Mouse (Mus musculus): ENCODE results near the gene Usp48.
A peak's percentile ranks its signal among the peaks of the same experiment; 100 is the strongest.

Gene Usp48

DNA sequence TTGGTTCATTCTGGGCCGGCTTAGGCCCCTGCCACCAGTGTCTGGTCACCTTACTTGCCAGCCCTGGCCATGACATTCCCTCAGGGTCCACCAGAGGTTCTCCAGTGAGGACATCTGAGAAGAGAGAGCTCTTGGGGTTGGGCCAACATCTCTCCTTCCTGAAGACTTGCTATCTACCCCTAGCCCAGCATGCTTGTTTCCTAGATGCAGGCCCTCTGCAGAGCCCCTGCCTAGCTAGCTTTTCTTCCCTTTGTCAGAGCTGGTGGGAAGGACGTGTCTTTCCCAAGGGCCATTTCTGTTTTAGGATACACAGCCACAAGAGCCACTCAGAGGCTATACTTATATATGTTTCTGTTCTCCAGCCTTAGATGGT lies 67.5 kb downstream of the Usp48 start:
- no peak for DNase-seq (ENCODE audit: low spot score in 2 of 2)

DNA sequence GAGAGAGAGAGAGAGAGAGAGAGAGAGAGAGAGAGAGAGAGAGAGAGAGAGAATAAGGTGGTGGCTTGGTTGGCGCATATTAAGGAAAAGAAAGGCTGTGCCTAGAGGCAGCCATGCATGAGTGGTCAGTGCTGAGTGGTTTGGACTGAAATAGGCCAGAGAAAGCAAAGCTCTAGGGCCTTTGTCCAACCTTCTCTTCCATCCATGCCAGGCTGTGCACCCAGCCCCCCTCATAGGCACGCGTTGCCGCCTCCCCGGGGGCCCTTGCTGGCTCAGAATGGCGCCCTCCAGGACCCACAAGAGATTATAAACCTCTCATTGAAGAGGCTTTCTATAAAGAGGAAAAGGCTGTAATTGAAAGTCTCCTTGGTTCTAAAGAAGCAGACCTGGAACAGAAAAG lies 68.0 kb downstream of the Usp48 start:
- DNase-seq (ENCODE audit: low spot score in 2 of 2): no peak

DNA sequence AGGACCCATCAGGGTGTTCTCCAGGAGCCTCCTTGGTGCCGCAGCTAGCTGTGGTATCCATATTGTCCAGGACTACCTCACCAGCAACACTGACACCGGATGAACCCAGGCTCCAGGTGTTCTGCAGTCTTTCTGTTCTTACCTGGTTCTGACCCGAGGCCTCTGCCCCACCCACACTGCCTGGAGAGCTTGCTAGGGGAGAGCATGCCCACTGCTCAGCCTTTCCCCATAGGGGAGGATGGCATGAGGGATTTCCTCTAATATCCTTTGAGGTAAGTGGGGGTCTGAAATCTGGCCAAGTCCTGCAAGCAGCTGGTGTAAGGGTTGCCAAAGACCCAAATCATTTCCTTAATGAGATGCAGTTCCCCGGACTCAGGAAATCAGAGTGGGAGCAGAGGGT lies 69.9 kb downstream of the Usp48 start:
- no peak for DNase-seq (ENCODE audit: low spot score in 2 of 2)

DNA sequence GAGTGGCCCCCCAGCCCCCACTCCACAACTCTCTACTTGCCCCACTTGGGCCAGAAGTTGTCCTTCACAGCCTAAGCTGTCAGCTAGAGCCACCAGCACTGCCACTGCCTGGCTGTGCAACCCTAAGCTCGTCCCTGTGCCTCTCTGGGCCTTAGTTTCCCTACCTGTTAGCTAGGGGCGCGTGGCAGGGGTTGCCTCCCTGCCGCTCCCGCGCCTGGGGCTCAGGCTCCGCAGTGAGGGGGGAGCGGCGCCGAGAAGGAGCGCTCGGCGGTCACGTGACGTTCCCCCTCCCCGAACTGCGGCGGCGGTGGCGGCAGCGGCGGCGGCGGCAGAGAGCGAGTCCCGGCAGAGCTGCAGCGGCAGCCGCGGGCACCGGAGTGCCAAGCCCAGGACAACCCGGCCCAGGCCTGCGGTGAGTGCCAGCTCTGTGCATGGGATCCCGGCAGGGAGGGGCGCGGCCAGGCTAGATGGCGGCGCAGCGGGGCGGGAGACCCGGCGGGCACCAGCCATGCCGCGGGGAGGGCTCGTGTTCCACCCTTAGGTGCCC lies 71.0 kb downstream of the Usp48 start, which contains the start of gene Rap1gap:
Gene Rap1gap (plus strand): TSS at position 294 of the 547 bp plus-strand sequence.
- DNase-seq (ENCODE audit: low spot score in 2 of 2): peak; percentile 49 to 55

DNA sequence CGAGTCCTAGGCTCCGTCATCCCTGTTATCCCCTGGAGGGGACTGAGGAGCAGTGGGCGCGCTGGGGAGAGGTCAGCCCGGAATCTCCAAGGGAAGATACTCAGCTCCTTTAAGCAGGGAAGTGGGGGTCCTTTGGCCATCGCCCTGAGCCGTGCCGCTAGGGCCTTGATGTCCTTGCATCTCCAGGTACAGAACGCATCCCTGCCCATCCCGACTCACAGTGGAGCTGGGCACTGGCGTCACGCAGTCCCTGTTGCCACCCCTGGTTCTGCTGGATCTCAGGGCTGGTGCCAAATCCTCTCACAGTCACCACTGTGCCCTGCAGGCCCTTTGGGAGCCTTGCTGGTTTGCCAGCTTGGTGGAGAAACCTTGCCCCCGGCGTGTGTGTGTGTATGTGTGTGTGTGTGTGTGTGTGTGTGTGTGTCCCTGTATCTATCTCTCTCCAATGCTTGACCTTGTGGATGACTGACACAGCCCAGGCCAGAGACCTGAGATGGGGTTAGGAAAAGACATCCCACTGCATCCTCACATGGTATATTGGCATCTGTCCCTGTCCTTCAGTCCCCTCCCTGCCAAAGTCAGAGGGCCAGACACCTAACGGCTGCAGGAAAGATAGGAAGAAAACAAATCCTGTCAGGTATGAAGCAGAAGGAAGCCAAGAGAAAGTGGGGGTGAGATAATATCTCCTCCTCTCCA lies 71.6 kb downstream of the Usp48 start:
- DNase-seq (ENCODE audit: low spot score in 2 of 2): peak in 1 of 2 experiments; percentile 48

DNA sequence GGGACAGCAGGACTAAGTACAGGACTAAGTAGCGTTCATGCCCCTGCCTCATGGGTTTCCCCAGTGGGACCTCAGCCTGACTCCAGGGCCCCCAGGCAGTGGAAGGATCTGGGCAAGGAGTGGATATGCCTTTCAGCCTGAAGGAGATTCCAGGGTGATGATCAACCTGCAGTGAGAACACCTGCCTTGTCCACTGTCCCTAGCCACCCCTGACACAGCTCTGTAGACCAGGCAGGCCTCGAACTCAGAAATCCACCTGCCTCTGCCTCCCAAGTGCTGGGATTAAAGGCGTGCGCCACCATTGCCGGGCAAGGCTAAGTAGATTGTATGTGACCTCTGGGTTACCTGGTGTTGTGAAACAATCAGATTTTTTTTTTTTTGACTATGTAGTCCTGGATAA lies 72.2 kb downstream of the Usp48 start:
- no peak for DNase-seq (ENCODE audit: low spot score in 2 of 2)

DNA sequence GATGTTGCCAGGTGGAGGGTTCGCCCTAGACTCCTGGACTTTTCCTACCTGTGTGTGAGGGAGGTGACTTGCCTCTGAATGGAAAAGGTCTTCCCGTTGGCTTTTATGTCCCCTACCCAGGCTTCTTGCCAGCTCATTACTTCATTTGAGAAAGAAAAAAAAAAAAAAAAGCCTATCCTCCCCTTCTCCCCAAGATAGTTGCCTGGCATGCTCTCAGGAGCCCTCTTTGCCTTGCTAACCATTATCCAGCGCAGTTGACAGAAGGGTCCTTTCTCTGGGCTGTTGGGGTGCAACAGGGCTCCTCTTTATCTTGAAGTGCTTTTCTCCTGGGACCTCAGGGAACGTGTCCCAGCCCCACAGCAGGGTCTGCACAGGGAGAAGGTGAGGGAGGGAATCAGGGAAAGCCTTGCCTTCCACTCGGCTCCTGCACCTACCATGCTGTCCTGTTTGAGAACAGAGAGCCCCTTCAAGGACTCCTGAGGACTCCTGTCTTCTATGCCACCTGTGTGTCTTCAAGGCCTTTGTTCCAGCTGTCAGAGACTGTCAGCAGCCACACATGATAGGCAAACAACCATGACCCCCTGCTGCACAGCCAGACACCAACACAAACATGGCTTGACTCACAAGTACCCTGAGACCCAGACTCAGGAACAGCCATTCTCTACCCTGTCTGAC lies 72.9 kb downstream of the Usp48 start:
- DNase-seq (ENCODE audit: low spot score in 2 of 2): no peak

DNA sequence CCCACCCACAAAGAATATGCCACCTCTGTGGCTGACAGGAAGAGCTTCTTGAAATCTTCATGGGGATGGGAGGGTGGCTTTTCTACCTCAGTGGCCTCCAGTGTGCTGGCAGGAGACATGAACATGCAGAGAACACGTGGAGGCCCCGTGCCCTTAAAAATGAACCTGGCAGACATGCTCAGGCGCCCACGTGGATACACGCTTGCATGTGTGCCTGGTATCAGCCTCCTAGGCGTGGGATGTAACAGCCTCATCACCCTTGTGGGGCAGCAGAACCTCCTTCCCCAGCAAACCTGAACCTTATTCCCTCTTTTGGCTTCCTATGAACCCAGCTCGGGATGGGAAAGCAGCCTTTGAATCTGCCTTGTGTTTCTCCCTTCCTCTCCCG lies 73.4 kb downstream of the Usp48 start:
- DNase-seq (ENCODE audit: low spot score in 2 of 2): no peak

DNA sequence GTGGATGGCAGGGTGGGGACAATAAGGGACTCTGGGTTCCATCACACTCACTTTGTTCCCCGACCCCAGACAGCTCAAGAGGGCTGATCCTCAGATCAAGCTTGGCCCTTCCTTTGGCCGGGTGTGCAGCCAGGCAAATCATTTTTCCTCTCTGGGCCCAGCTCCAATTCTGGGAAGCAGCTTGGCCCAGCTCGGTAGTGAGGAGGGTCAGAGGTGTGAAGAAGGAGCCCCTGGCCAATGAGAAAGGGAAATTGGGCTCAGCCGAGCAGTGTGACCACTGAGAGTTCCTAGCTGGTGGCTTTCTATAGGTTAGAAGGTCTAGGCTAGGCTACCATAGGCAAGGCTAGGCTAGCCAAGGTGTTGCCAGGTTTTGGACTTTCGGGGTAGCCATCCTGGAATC lies 74.2 kb downstream of the Usp48 start:
- DNase-seq (ENCODE audit: low spot score in 2 of 2): no peak

DNA sequence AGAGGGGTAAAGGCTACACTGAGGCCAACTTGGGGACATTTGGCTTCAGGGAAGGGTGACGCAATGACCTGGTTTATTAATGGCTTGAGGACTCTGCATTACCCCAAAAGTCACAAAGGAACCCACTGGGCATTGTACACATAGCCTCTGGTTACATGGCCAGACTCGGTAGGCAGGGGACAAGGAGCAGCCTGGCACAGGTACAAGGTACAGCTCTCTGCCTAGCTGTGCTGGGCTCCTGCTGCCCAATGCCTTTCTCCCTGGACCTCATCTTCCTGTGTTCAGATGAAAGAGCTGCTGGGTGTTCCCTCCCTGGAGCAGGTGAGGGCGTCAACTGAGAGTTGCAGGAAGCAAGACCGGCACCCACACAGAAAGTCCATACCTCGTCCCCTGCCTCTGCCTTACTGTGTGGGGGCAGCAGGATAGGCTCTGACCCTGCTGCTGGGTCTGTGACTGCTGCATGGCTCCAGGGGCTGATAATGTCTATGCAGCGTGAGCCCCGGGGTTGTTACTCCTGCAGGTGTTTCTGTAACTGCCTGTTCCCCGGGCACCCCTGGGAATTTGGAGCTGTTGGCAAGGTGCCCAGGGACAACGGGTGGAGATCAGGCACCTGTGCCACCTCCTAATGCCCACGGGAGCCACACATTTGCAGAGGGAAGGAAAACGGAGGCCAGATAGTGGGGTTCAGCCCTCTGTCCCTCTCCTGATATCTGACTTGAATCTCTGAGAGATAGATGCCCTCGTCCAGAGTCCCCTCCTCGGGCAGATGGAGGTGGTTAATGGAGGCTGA lies 78.4 kb downstream of the Usp48 start:
- DNase-seq (ENCODE audit: low spot score in 2 of 2): no peak

DNA sequence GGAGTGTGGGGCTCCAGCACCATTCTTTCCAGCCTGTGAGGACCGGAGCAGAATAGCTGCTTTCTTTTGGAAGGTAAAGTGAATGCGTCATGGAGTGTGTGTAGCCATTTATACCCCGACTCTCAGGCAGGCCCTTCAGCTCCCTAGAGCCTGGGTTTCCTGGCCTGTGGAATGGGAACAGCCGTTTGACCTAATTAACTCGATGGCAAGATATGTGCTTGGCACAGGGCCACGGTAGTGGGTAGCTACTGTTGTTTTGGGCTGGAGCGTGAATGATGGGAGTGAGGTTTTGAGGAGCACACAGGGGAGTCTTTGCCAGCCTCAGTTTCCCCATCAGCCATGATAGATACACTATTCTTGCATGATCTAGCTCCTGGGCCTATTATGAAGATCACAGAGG lies 82.0 kb downstream of the Usp48 start:
- DNase-seq (ENCODE audit: low spot score in 2 of 2): no peak

DNA sequence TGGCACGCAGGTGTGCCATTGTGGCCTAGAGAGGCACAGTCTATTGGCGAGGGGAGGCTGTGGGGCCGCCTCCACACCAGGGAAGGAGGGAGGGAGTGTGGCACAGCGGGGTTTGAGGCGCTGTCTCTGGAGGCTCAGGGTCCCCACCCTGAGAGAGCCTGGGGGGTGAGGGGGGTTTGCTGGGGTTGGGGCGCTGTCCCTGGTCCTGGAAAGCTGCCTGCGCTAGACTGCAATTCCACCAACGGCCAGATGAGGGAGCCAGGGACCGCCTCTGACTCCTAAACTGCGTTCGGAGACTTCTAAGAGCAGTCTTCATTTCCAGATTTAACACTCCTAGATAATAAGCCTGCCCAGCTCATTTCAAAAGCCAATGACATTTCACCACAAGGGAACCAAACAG lies 82.5 kb downstream of the Usp48 start:
- DNase-seq (ENCODE audit: low spot score in 2 of 2): peak in 1 of 2 experiments; percentile 70

DNA sequence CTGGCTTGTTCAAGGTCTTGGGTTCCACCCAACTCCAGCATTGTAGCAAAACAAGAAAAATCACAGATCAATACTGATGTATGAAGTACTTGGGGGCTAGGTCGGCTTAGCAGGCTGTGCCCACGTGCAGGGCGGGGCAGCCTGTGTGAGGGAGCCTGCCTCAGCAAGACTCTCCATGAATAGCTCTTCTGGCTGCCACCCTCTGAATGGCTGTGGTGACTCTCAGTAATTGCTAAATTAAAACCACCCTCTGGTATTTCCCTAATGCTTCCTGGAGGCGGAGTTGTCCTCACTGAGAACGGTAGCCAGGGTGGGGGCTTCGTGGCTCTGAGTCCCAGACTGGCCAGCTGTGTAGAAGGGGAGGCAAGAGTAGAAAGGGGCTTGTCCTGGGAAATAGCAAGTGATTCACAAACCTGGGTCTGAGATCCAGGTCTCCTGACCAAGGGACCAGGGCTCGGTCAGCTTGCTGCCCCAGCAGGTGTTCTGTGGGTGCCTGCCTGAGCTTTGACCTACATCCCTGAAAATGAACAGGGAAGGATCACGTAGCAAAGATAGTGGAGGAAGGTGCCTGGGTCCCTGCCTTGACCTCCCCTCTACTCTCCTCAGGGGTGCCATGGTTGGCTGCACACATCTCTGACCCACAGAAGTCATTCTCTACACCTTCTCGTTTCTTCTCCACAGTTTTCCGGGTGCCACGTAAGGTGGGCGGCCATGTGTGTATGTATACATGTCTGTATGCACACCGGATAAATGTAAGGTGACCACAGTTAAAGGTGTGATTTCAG lies 83.3 kb downstream of the Usp48 start:
- no peak for DNase-seq (ENCODE audit: low spot score in 2 of 2)

DNA sequence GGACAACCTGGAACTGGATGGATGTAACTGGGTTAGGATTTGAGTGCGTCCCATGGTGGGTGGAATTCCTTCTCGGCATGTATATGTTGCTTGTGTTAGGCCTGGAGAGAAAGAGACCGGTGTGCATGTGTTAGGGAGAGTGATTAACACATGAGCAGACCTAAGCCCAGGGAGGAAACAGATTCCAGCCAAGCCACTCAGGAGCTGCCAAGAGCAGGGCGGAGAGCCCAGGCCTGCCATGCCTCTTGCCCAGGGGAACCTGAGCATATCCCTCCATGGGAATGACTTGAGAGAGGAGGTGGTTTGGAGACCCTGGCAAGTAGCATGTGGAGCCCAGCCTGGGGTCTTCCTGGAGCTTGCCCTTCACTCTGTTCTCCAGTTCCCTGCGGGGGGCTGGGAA lies 84.4 kb downstream of the Usp48 start:
- DNase-seq (ENCODE audit: low spot score in 2 of 2): no peak

DNA sequence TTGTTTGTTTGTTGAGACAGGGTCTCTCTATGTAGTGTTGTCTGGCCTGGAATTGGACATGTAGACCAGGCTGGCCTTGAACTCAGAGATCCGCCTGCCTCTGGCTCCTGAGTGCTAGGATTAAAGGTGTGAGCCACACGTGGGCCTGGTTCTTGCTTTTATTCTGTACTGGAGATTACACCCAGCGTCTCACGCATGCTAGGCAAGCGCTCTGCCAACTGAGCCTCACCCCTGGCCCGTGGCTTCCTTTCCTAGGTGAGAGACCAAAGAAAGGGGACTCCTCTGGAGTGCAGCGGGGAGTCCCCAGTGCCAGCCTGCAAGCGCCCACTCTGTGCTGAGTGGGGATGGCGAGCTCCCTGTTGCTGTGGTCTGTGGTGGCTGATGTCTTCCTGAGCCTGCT lies 85.0 kb downstream of the Usp48 start:
- no peak for DNase-seq (ENCODE audit: low spot score in 2 of 2)

DNA sequence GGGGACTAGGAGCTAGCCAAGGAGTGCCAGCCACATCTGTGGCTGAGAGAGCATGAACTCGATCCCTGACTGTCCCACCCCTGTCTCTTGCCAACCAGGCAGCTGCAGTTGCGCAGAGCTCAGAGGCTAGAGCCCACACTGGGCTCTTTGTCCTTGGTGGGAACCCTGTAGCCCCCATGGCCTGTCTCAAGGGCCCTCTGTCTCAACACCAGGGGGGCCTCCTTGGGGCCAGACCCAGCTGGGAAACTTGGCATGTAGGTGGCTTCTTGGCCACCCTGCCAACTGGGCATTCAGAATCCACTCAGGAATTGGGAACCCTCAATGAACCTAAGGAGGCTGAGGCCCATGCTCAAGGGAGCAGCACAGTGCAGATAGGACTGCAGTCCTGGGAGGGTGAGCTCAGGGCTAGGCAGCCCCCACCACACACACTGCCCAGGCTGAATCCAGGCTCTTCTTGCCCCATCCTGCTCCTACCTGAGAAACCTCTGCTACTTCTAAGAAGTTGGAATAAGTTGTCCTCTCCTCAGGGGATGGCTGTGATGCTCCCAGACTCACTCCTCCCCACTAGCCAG lies 86.5 kb downstream of the Usp48 start:
- DNase-seq (ENCODE audit: low spot score in 2 of 2): no peak

DNA sequence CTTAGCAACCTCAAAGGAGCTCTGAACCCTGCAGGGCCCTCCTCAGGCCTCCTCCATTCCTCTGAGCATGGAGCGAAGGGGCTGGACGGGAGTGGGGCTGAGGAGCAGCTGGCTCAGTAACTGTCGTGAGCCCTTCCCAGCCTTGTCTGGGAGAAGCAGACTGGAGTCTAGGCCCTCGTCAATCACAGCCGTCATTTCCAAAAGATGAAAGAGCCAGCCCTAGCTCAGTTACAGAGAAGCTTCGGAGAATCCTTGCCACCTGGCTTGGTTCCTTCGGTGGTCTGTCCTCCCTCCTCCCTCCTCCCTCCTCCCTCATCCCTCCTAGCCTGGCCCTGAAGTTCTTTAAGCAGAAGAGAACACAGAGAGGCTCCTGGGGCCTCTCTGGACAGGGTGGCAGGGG lies 87.2 kb downstream of the Usp48 start:
- no peak for DNase-seq (ENCODE audit: low spot score in 2 of 2)

DNA sequence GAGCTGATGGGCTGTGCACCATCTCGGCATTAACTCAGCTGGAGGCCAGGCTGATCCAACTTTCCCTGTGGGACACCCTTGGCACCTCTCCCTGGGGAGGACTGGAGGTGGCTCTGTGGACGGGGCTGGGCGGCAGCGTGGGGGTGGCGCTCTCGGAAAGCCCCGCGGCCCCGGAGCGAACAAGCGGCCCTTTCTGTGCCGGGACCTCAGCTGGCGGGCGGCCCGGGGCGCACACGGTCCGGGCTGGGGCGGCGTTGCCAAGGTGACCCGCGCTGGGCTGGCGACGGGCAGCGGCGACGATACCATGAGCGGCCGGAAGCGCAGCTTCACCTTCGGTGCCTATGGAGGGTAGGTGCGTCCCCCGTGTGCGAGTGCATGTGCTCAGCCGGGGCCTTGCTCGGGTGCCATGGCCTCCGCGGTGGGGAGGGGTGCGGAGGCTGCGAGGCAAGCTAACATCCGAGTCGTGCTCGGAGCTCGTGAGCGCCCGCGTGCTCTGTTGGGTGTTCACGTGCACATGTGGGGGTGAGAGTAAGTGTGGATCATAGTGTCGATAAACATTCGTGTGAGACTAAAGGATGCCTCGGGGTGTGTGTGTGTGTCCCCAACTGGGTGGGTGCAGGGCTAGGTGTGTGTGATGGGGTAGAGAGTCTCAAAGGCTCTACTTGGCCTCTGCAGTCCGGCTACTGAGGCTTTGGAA lies 88.0 kb downstream of the Usp48 start:
- DNase-seq (ENCODE audit: low spot score in 2 of 2): no peak

DNA sequence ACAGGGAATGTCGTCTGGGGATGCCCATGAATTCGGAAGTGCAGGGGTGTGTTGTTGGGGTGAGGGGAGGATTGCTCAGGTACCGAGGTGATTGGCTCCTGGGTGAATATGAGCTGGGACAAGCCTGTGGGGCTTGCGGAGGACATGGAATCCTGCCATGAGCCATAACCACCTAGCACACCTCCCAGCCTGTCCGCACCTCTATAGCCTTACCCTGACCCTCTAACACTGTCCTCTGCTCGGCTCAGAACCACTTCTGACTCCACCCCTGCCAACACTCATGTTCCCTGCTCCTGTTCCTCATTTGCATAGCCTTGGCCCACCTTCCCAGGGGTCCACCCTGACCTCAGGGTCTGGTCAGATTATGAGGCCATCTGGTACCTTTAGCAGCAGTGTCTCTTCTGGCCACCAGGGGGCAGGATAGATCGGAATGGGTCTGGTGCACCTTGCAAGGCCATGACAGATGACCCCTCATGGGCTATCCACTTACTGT lies 89.5 kb downstream of the Usp48 start:
- DNase-seq (ENCODE audit: low spot score in 2 of 2): no peak

DNA sequence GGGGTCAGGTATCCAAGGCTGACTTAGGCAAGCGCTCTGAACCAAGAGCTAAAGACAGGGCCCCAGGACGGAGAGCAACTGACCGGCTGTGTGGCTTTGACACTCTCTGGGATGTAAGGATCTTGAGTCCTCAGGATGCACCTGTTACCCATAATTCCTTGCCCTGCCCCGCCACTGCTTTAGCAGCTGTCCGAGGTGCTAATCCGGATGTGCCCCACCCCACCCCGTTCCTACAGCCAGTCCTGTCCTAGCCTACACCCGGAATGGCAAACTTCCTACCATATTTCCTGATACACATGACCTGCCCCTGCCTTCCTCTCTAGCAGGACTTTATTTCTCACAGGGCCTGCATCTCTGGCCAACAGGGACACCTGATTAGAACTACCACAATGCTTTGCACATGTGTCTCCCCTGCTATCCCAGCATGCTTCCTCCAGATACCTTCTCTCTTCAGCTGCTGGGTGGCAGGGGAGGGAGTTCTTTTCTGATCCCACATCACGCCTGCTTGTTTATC lies 91.3 kb downstream of the Usp48 start:
- DNase-seq (ENCODE audit: low spot score in 2 of 2): no peak
